ENCODE assay signal across 28 mouse cellular contexts in the genomic region with DNA sequence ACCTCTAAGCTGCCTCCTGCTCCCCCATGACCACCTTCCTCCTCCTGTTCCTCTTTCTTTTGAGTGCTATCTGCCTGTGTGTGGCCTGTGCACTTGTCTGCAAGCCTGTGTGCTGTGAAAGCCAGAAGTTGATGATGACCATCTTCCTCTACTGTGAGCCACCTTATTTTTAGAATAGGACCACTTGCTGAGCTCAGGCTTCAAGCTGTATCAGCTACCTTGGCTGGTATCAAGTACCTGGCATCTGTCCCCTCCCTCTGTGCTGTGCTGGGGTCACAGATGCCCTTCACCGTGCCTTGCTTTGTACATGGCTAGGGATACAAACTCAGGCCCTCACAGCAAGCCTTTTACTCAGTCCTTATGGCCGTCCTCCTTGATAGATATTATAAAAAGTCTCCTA. TPM values are rescaled to one million over a fixed set of nuclear protein-coding genes. Genes with fewer than 3 reads are reported as not detected.
DNase-seq lines count a peak whose midpoint lies in the region; ATAC-seq and TF ChIP-seq lines count a peak whose summit lies in the region.
"Had no signal": no experiment of that assay in that cellular context is flagged by ENCODE, and none has a peak within 500 bp of the region (broad histone marks: within the 10 kb centered on the region; RNA-seq: fewer than 3 reads in every experiment).

No protein-coding gene starts in this region.

- TF ChIP-seq EP300 in heart, adult 2 months (IDR thresholded peaks at IDR 0.05; ENCODE audit: insufficient read depth, low read depth, low read length): no peak

- no peak overlapping the region for H3K4me3 ChIP-seq in heart, adult 2 months
- no peak overlapping the region for H3K4me3 ChIP-seq in heart, embryonic 14.5 days (ENCODE audit: control insufficient read depth in 1 of 2, insufficient read depth in 1 of 2, low read depth in 1 of 2, low read length in 2 of 2)
- H3K4me3 ChIP-seq: hindbrain, embryonic 15.5 days; megakaryocyte, embryonic 14.5 days; midbrain, embryonic 15.5 days; myocyte had no signal

- H3K27me3 ChIP-seq in heart, adult 2 months (ENCODE audit: control insufficient read depth, insufficient read depth, low read length): no peaks in the 10 kb centered on the region
- no peaks in the 10 kb centered on the region for H3K27me3 ChIP-seq in heart, embryonic 14.5 days (ENCODE audit: control insufficient read depth, insufficient read depth, low read length)
- H3K27me3 ChIP-seq: hindbrain, embryonic 15.5 days; midbrain, embryonic 15.5 days had no signal

- H3K9me3 ChIP-seq in heart, embryonic 14.5 days (ENCODE audit: control insufficient read depth, low read length): no peaks in the 10 kb centered on the region
- H3K9me3 ChIP-seq: hindbrain, embryonic 15.5 days; megakaryocyte, embryonic 14.5 days; midbrain, embryonic 15.5 days had no signal

- intact Hi-C loops in heart, adult 2 months (cut with DNase I): loop anchor here (5.0 kb wide), 1 partner anchor 56 kb away; no protein-coding TSS in a partner anchor
- intact Hi-C loops in heart, postnatal 36 days (cut with DNase I): no loop called here

- H3K79me2 ChIP-seq in heart, adult 2 months (replicated peaks; ENCODE audit: control insufficient read depth, insufficient read depth, low read length): no peaks in the 10 kb centered on the region

- H3K36me3 ChIP-seq in heart, adult 2 months (ENCODE audit: control insufficient read depth, insufficient read depth, low read length): peaks cover 3% of the 10 kb centered on the region; the same call in 1 of the 2 replicates
- H3K36me3 ChIP-seq in heart, embryonic 14.5 days (ENCODE audit: control insufficient read depth, insufficient read depth, low read length): no peaks in the 10 kb centered on the region
- H3K36me3 ChIP-seq: hindbrain, embryonic 15.5 days; midbrain, embryonic 15.5 days had no signal

- peak; percentile 29 for ATAC-seq in granulocyte monocyte progenitor cell, adult 5-6 weeks (replicated peaks; ENCODE audit: poor library complexity, severe bottlenecking)
- no peak for ATAC-seq in heart, embryonic 14.5 days (ENCODE audit: insufficient number of reproducible peaks, insufficient read depth, low FRiP score, low read depth)
- ATAC-seq in megakaryocyte progenitor cell, adult 5-6 weeks (replicated peaks; ENCODE audit: poor library complexity): peak; percentile 35
- ATAC-seq in cerebellum, adult (ENCODE audit: insufficient number of reproducible peaks, low FRiP score, low TSS enrichment): no peak
- ATAC-seq: forebrain, embryonic 14.5 days; intestine, embryonic 16.5 days; midbrain, embryonic 15.5 days had no signal

- DNase-seq in heart, adult 2 months: peak; percentile 19 to 29
- DNase-seq in heart, postnatal 36 days: no peak
- no peak for DNase-seq in spleen, adult 18-20 months
- DNase-seq: cerebellum, adult 2 months had no signal

- no peak overlapping the region for H3K4me2 ChIP-seq in heart, embryonic 14.5 days (ENCODE audit: low read length)
- H3K4me2 ChIP-seq: hindbrain, embryonic 15.5 days; midbrain, embryonic 15.5 days had no signal

- TF ChIP-seq CTCF in heart, adult 2 months (IDR thresholded peaks at IDR 0.05): no peak

- TF ChIP-seq POLR2A in heart, adult 2 months (IDR thresholded peaks at IDR 0.05; ENCODE audit: insufficient read depth, low read depth, low read length): no peak

- 65% methylated on average over 2 of the region's 2 CpGs for WGBS in heart, adult 2 months
- WGBS in heart, embryonic 14.5 days: 47% methylated on average over 2 of the region's 2 CpGs

- H3K4me1 ChIP-seq in heart, adult 2 months (ENCODE audit: control insufficient read depth, insufficient read depth, low read length): peaks cover 2% of the 10 kb centered on the region
- H3K4me1 ChIP-seq in heart, embryonic 14.5 days (ENCODE audit: control insufficient read depth in 2 of 2, insufficient read depth in 2 of 2, low read length in 2 of 2): peaks cover 20 to 39% of the 10 kb centered on the region in 2 experiments

- H3K9ac ChIP-seq in heart, adult 2 months (ENCODE audit: low read depth, low read length): no peak overlapping the region
- H3K9ac ChIP-seq in heart, embryonic 14.5 days (ENCODE audit: low read length): no peak overlapping the region
- H3K9ac ChIP-seq: hindbrain, embryonic 15.5 days; liver, embryonic 14.5 days; midbrain, embryonic 15.5 days had no signal

- H3K27ac ChIP-seq in heart, adult 2 months: peak overlapping the region; percentile 51
- H3K27ac ChIP-seq in heart, embryonic 14.5 days (replicated peaks in 1 of 2; ENCODE audit: control insufficient read depth in 1 of 2, insufficient read depth in 1 of 2, low read depth in 2 of 2, low read length in 2 of 2): peak overlapping the region; percentile 65 to 92
- H3K27ac ChIP-seq: hindbrain, embryonic 15.5 days; liver, embryonic 14.5 days; midbrain, embryonic 15.5 days had no signal

RNA-seq across cellular contexts. Expression of a gene that starts 2.3 kb away (rescaled TPM):
- total RNA-seq in heart, adult 2 months (2021): not detected
- polyA plus RNA-seq in heart, adult 2 months (2012; rRNA removed): not detected in 2 replicates
- total RNA-seq in heart, postnatal 36 days (2021): not detected
- total RNA-seq in granulocyte monocyte progenitor cell, adult 5-6 weeks (2014; fragmentation: Nextera tagmentation): not detected in 2 replicates
- not detected in 2 replicates for total RNA-seq in granulocyte monocyte progenitor cell, adult 5-6 weeks (2017)
- 0.09 TPM in 1 of 2 replicates, not detected in the other for polyA plus RNA-seq in heart, embryonic 14.5 days (2014; fragmentation: Nextera tagmentation; extraction: Ambion mirVana)
- total RNA-seq in megakaryocyte progenitor cell, adult 5-6 weeks (2015): not detected in 2 replicates
- total RNA-seq in megakaryocyte progenitor cell, adult 5-6 weeks (2017): not detected in 2 replicates
- total RNA-seq: adrenal gland, adult 18-20 months; adrenal gland, postnatal 4 days; layer of hippocampus, postnatal 25 days; left cerebral cortex, postnatal 14 days had no signal
- polyA plus RNA-seq: cerebellum, adult 2 months; embryonic facial prominence, embryonic 11.5 days; forebrain, embryonic 14.5 days; intestine, embryonic 16.5 days; kidney, embryonic 16.5 days; large intestine, adult 2 months; limb, embryonic 14.5 days; liver, embryonic 14.5 days; lung, embryonic 16.5 days; midbrain, embryonic 15.5 days; myocyte; neural tube, embryonic 14.5 days; stomach, embryonic 14.5 days; thymus, postnatal 0 days; urinary bladder, adult 2 months had no signal

Comparison
In these comparisons a context has a peak if more than half of its experiments do, and no peak if none do; other contexts are left out.
1. DNase-seq: peak in heart, adult 2 months (2 of 2); none in heart, postnatal 36 days (0 of 2) and spleen, adult 18-20 months (0 of 2).
2. ATAC-seq: peak in granulocyte monocyte progenitor cell, adult 5-6 weeks (single experiment) and megakaryocyte progenitor cell, adult 5-6 weeks (single experiment); none in heart, embryonic 14.5 days (single experiment) and cerebellum, adult (single experiment).